ENCODE assay signal across 23 mouse cellular contexts in genomic region chr6:129316463-129316862, GRCm38 (mm10). TPM values are rescaled to one million over a fixed set of nuclear protein-coding genes. Genes with fewer than 3 reads are reported as not detected.
"Had no signal": no experiment of that assay in that cellular context is flagged by ENCODE, and none has a peak within 500 bp of the region (broad histone marks: within the 10 kb centered on the region; RNA-seq: fewer than 3 reads in every experiment).

No protein-coding gene starts in this region.

- H3K36me3 ChIP-seq: limb, embryonic 15.5 days; liver, embryonic 13.5 days; midbrain, embryonic 12.5 days; stomach, embryonic 15.5 days had no signal

- H3K9me3 ChIP-seq: limb, embryonic 15.5 days; liver, embryonic 13.5 days; midbrain, embryonic 12.5 days; stomach, embryonic 15.5 days had no signal

- H3K27me3 ChIP-seq: limb, embryonic 15.5 days; liver, embryonic 13.5 days; midbrain, embryonic 12.5 days; stomach, embryonic 15.5 days had no signal

- H3K27ac ChIP-seq: limb, embryonic 15.5 days; liver, embryonic 13.5 days; midbrain, embryonic 12.5 days; stomach, embryonic 15.5 days had no signal

- DNase-seq: kidney, adult 2 months; kidney, postnatal 36 days; layer of hippocampus, adult 9-11 months; layer of hippocampus, postnatal 36 days; liver, embryonic 13.5 days; lung, adult 2 months; lung, postnatal 36 days; thymus, postnatal 36 days had no signal

- H3K4me2 ChIP-seq: limb, embryonic 15.5 days; liver, embryonic 13.5 days; midbrain, embryonic 12.5 days; stomach, embryonic 15.5 days had no signal

- H3K4me3 ChIP-seq: limb, embryonic 15.5 days; liver, embryonic 13.5 days; midbrain, embryonic 12.5 days; stomach, embryonic 15.5 days had no signal

- H3K4me1 ChIP-seq: limb, embryonic 15.5 days; liver, embryonic 13.5 days; midbrain, embryonic 12.5 days; stomach, embryonic 15.5 days had no signal

- H3K9ac ChIP-seq: limb, embryonic 15.5 days; liver, embryonic 13.5 days; midbrain, embryonic 12.5 days; stomach, embryonic 15.5 days had no signal

- ATAC-seq: intestine, embryonic 16.5 days; lung, postnatal 0 days had no signal

RNA-seq across cellular contexts. Expression of gene 4922502D21Rik, which starts 15.1 kb away (rescaled TPM):
- total RNA-seq: layer of hippocampus, adult 18-20 months; layer of hippocampus, postnatal 36 days; left cerebral cortex, adult 8-10 months; left cerebral cortex, postnatal 25 days; megakaryocyte-erythroid progenitor cell, adult 5-6 weeks; midbrain, postnatal 0 days had no signal
- polyA plus RNA-seq: intestine, embryonic 16.5 days; kidney, embryonic 16.5 days; limb, embryonic 11.5 days; limb, embryonic 15.5 days; liver, embryonic 13.5 days; lung, adult 2 months; lung, postnatal 0 days; midbrain, embryonic 12.5 days; midbrain, postnatal 0 days; neural tube, embryonic 14.5 days; spleen, adult 2 months; stomach, embryonic 15.5 days had no signal

RNA-seq across cellular contexts. Expression of gene Clec12a, which starts 26.0 kb away (rescaled TPM):
- total RNA-seq: layer of hippocampus, adult 18-20 months had no signal

RNA-seq across cellular contexts. Expression of gene Cd69, which starts 41.2 kb away (rescaled TPM):
- total RNA-seq: layer of hippocampus, adult 18-20 months; layer of hippocampus, postnatal 36 days; left cerebral cortex, adult 8-10 months; left cerebral cortex, postnatal 25 days; midbrain, postnatal 0 days had no signal
- polyA plus RNA-seq: kidney, embryonic 16.5 days; midbrain, embryonic 12.5 days; midbrain, postnatal 0 days; neural tube, embryonic 14.5 days; testis, adult 2 months had no signal
